ENCODE assay signal across 20 mouse cellular contexts in genomic region chr10:38906121-38906520, GRCm38 (mm10). TPM values are rescaled to one million over a fixed set of nuclear protein-coding genes. Genes with fewer than 3 reads are reported as not detected.
DNase-seq lines count a peak whose midpoint lies in the region; ATAC-seq and TF ChIP-seq lines count a peak whose summit lies in the region.
"Had no signal": no experiment of that assay in that cellular context is flagged by ENCODE, and none has a peak within 500 bp of the region (broad histone marks: within the 10 kb centered on the region; RNA-seq: fewer than 3 reads in every experiment).

No protein-coding gene starts in this region.

- 45% methylated on average over 3 of the region's 3 CpGs for WGBS in embryonic facial prominence, embryonic 14.5 days
- 34% methylated on average over 3 of the region's 3 CpGs for WGBS in embryonic facial prominence, embryonic 10.5 days
- WGBS in kidney, embryonic 15.5 days: 68% methylated on average over 3 of the region's 3 CpGs
- WGBS in kidney, embryonic 16.5 days: 64% methylated on average over 3 of the region's 3 CpGs
- 36% methylated on average over 3 of the region's 3 CpGs for WGBS in lung, postnatal 0 days

- no peak for TF ChIP-seq EP300 in lung, postnatal 0 days (IDR thresholded peaks at IDR 0.05)

- no peak overlapping the region for H3K4me2 ChIP-seq in embryonic facial prominence, embryonic 14.5 days (ENCODE audit: low read depth, low read length)
- H3K4me2 ChIP-seq in kidney, embryonic 15.5 days: no peak overlapping the region
- H3K4me2 ChIP-seq in kidney, embryonic 16.5 days (replicated peaks; ENCODE audit: low read depth, low read length): no peak overlapping the region
- H3K4me2 ChIP-seq in lung, postnatal 0 days (replicated peaks; ENCODE audit: low read depth, low read length): no peak overlapping the region
- H3K4me2 ChIP-seq: embryonic facial prominence, embryonic 13.5 days; forebrain, embryonic 13.5 days; hindbrain, embryonic 14.5 days had no signal

- H3K27ac ChIP-seq in embryonic facial prominence, embryonic 14.5 days (replicated peaks; ENCODE audit: low read depth, low read length): 0 out of 2 replicates have a peak overlapping the region, but pooled peaks have one; percentile 28
- no peak overlapping the region for H3K27ac ChIP-seq in embryonic facial prominence, embryonic 10.5 days (replicated peaks)
- H3K27ac ChIP-seq in kidney, embryonic 15.5 days: peak overlapping the region; percentile 22; the same call in 1 of the 2 replicates
- no peak overlapping the region for H3K27ac ChIP-seq in kidney, embryonic 16.5 days (ENCODE audit: low read length)
- H3K27ac ChIP-seq in lung, postnatal 0 days (ENCODE audit: low read length): no peak overlapping the region
- H3K27ac ChIP-seq: embryonic facial prominence, embryonic 13.5 days; forebrain, embryonic 13.5 days; heart, embryonic 10.5 days; hindbrain, embryonic 14.5 days had no signal

- no peaks in the 10 kb centered on the region for H3K36me3 ChIP-seq in embryonic facial prominence, embryonic 14.5 days (ENCODE audit: control insufficient read depth, insufficient read depth, low read length)
- no peaks in the 10 kb centered on the region for H3K36me3 ChIP-seq in embryonic facial prominence, embryonic 10.5 days (replicated peaks)
- no peaks in the 10 kb centered on the region for H3K36me3 ChIP-seq in kidney, embryonic 15.5 days
- no peaks in the 10 kb centered on the region for H3K36me3 ChIP-seq in kidney, embryonic 16.5 days (ENCODE audit: insufficient read depth, low read length)
- H3K36me3 ChIP-seq in lung, postnatal 0 days (ENCODE audit: insufficient read depth, low read length): no peaks in the 10 kb centered on the region
- H3K36me3 ChIP-seq: embryonic facial prominence, embryonic 13.5 days; heart, embryonic 10.5 days had no signal

- no peak overlapping the region for H3K4me3 ChIP-seq in embryonic facial prominence, embryonic 14.5 days (ENCODE audit: low read depth, low read length)
- H3K4me3 ChIP-seq in embryonic facial prominence, embryonic 10.5 days: no peak overlapping the region
- H3K4me3 ChIP-seq in kidney, embryonic 15.5 days (replicated peaks): no peak overlapping the region
- H3K4me3 ChIP-seq in kidney, embryonic 16.5 days (ENCODE audit: low read length): no peak overlapping the region
- H3K4me3 ChIP-seq in lung, postnatal 0 days (ENCODE audit: low read depth, low read length): no peak overlapping the region
- H3K4me3 ChIP-seq: embryonic facial prominence, embryonic 13.5 days; forebrain, embryonic 13.5 days; heart, embryonic 10.5 days had no signal

- H3K4me1 ChIP-seq in embryonic facial prominence, embryonic 14.5 days (ENCODE audit: control insufficient read depth, insufficient read depth, low read length): peaks cover 15% of the 10 kb centered on the region
- H3K4me1 ChIP-seq in embryonic facial prominence, embryonic 10.5 days: 0 out of 2 replicates have a peak, but pooled peaks cover 4% of the 10 kb centered on the region
- peaks cover 6% of the 10 kb centered on the region; the same call in 1 of the 2 replicates for H3K4me1 ChIP-seq in kidney, embryonic 15.5 days
- no peaks in the 10 kb centered on the region for H3K4me1 ChIP-seq in kidney, embryonic 16.5 days (ENCODE audit: insufficient read depth, low read length)
- peaks cover 3% of the 10 kb centered on the region; the same call in 1 of the 2 replicates for H3K4me1 ChIP-seq in lung, postnatal 0 days (ENCODE audit: insufficient read depth, low read depth, low read length)
- H3K4me1 ChIP-seq: forebrain, embryonic 13.5 days had no signal

- H3K9ac ChIP-seq in embryonic facial prominence, embryonic 14.5 days (ENCODE audit: low read depth, low read length): no peak overlapping the region
- no peak overlapping the region for H3K9ac ChIP-seq in kidney, embryonic 15.5 days
- no peak overlapping the region for H3K9ac ChIP-seq in kidney, embryonic 16.5 days (replicated peaks; ENCODE audit: low read length)
- H3K9ac ChIP-seq in lung, postnatal 0 days (replicated peaks; ENCODE audit: low read depth): no peak overlapping the region
- H3K9ac ChIP-seq: embryonic facial prominence, embryonic 13.5 days; forebrain, embryonic 13.5 days; hindbrain, embryonic 14.5 days had no signal

- H3K27me3 ChIP-seq in embryonic facial prominence, embryonic 14.5 days (replicated peaks; ENCODE audit: control insufficient read depth, insufficient read depth, low read length): no peaks in the 10 kb centered on the region
- H3K27me3 ChIP-seq in embryonic facial prominence, embryonic 10.5 days (replicated peaks; ENCODE audit: low read depth, poor library complexity, severe bottlenecking): no peaks in the 10 kb centered on the region
- H3K27me3 ChIP-seq in kidney, embryonic 15.5 days: no peaks in the 10 kb centered on the region
- no peaks in the 10 kb centered on the region for H3K27me3 ChIP-seq in kidney, embryonic 16.5 days (ENCODE audit: insufficient read depth, low read length)
- H3K27me3 ChIP-seq in lung, postnatal 0 days (replicated peaks; ENCODE audit: insufficient read depth, low read length): no peaks in the 10 kb centered on the region
- H3K27me3 ChIP-seq: embryonic facial prominence, embryonic 13.5 days; forebrain, embryonic 13.5 days had no signal

- no peaks in the 10 kb centered on the region for H3K9me3 ChIP-seq in embryonic facial prominence, embryonic 14.5 days (ENCODE audit: control insufficient read depth, low read length)
- H3K9me3 ChIP-seq in embryonic facial prominence, embryonic 10.5 days: no peaks in the 10 kb centered on the region
- H3K9me3 ChIP-seq in kidney, embryonic 15.5 days (replicated peaks): no peaks in the 10 kb centered on the region
- no peaks in the 10 kb centered on the region for H3K9me3 ChIP-seq in kidney, embryonic 16.5 days (ENCODE audit: low read length)
- no peaks in the 10 kb centered on the region for H3K9me3 ChIP-seq in lung, postnatal 0 days (ENCODE audit: low read length)
- H3K9me3 ChIP-seq: embryonic facial prominence, embryonic 13.5 days; forebrain, embryonic 13.5 days; heart, embryonic 10.5 days had no signal

- TF ChIP-seq CTCF in lung, postnatal 0 days (IDR thresholded peaks at IDR 0.05): no peak

- no peak for ATAC-seq in embryonic facial prominence, embryonic 14.5 days (ENCODE audit: low read depth)
- no peak for ATAC-seq in kidney, embryonic 15.5 days (replicated peaks; ENCODE audit: low FRiP score)
- ATAC-seq in kidney, embryonic 16.5 days (ENCODE audit: low FRiP score, low TSS enrichment): no peak
- ATAC-seq in lung, postnatal 0 days: no peak
- ATAC-seq: forebrain, embryonic 13.5 days had no signal

- DNase-seq in embryonic facial prominence, embryonic 14.5 days (ENCODE audit: low spot score): no peak
- DNase-seq in embryonic facial prominence, embryonic 10.5 days (ENCODE audit: low spot score): no peak
- peak; percentile 22 for DNase-seq in lung, postnatal 0 days (ENCODE audit: low spot score)
- DNase-seq in lung, postnatal 4 days: no peak
- peak; percentile 33 for DNase-seq in embryo, embryonic 10.5 days (ENCODE audit: low spot score)
- DNase-seq in gastrocnemius, adult 18-20 months (ENCODE audit: low spot score): no peak
- DNase-seq: adrenal gland, postnatal 10 days; cerebellum, adult 11-12 months; cerebellum, adult 9-10 months; cerebellum, postnatal 25 days; gastrocnemius, postnatal 36 days; heart, adult 11 months; heart, postnatal 14 days had no signal

RNA-seq across cellular contexts. Expression of gene Lama4, which starts 59.2 kb away (rescaled TPM):
- 106 and 117 TPM in 2 replicates for polyA plus RNA-seq in embryonic facial prominence, embryonic 14.5 days (2014; fragmentation: Nextera tagmentation; extraction: Ambion mirVana)
- polyA plus RNA-seq in embryonic facial prominence, embryonic 10.5 days (2016; fragmentation: Nextera tagmentation; extraction: Ambion mirVana): 19.9 and 25.3 TPM in 2 replicates
- polyA plus RNA-seq in kidney, embryonic 15.5 days (2015; fragmentation: Nextera tagmentation; extraction: Ambion mirVana): 67.0 and 73.9 TPM in 2 replicates
- 72.3 and 78.7 TPM in 2 replicates for polyA plus RNA-seq in kidney, embryonic 16.5 days (2015; fragmentation: Nextera tagmentation; extraction: Ambion mirVana)
- polyA plus RNA-seq in lung, postnatal 0 days (2015; fragmentation: Nextera tagmentation; extraction: Ambion mirVana): 72.0 and 73.6 TPM in 2 replicates
- 10 to 100 TPM; 13.7 to 19.2 TPM for total RNA-seq in gastrocnemius, adult 18-20 months (2021)
- total RNA-seq: MEL had no signal

Comparison
In these comparisons a context has a peak if more than half of its experiments do, and no peak if none do; other contexts are left out.
1. DNase-seq: peak in lung, postnatal 0 days (single experiment) and embryo, embryonic 10.5 days (single experiment); none in embryonic facial prominence, embryonic 14.5 days (single experiment), embryonic facial prominence, embryonic 10.5 days (single experiment), lung, postnatal 4 days (0 of 2) and gastrocnemius, adult 18-20 months (single experiment).
2. H3K27ac ChIP-seq: peak in embryonic facial prominence, embryonic 14.5 days (single experiment) and kidney, embryonic 15.5 days (single experiment); none in embryonic facial prominence, embryonic 10.5 days (single experiment), kidney, embryonic 16.5 days (single experiment) and lung, postnatal 0 days (single experiment).